Mouse (Mus musculus): Measurements from ENCODE around the gene Fbxo46.

DNA sequence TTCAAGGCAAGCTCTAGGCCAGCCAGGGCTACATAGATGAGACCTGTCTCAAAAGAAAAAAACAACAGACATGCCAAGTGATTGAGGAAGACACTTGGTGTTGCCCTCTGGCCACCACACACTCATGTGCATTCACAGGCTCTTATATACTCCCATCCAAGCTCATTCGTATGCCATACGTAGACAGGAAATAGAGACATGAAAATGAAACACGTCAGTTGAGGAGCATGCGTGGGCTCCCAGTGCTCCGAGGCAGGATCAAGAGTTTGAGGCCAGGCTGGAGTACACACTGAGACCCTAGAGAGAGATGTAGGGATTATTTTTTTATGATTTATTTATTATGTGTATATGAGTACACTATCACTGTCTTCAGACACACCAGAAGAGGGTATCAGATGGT lies 9.7 kb downstream of the Fbxo46 start:
- no peak for TF ChIP-seq EP300 (IDR thresholded peaks at IDR 0.05; ENCODE audit: low read depth)
- no peak for TF ChIP-seq CTCF (IDR thresholded peaks at IDR 0.05; ENCODE audit: low read depth)
